Comparison of ENCODE assay signal across 15 mouse cellular contexts in genomic region chr5:92857177-92857576, GRCm38 (mm10).
DNase-seq lines count a peak whose midpoint lies in the region; ATAC-seq and TF ChIP-seq lines count a peak whose summit lies in the region.
"Had no signal": no experiment of that assay in that cellular context is flagged by ENCODE, and none has a peak within 500 bp of the region (broad histone marks: within the 10 kb centered on the region; RNA-seq: fewer than 3 reads in every experiment).

No protein-coding gene starts in this region.

- H3K9me3 ChIP-seq in lung, postnatal 0 days (ENCODE audit: low read length) = no peaks in the 10 kb centered on the region
- H3K9me3 ChIP-seq: embryonic facial prominence, embryonic 15.5 days; stomach, embryonic 15.5 days had no signal

- DNase-seq in gastrocnemius, postnatal 10 days = peak; percentile 22
- no peak for DNase-seq in gastrocnemius, postnatal 25 days
- no peak for DNase-seq in lung, postnatal 0 days (ENCODE audit: low spot score)
- no peak for DNase-seq in lung, postnatal 10 days
- peak; percentile 33 for DNase-seq in cerebellum, adult 9-11 months
- DNase-seq in right cerebral cortex, postnatal 4 days = peak; percentile 39
- DNase-seq in spleen, adult 18-20 months = no peak
- DNase-seq: kidney, postnatal 4 days; retina, postnatal 1 day; thymus, postnatal 4 days had no signal

- H3K27ac ChIP-seq in lung, postnatal 0 days (ENCODE audit: low read length) = no peak overlapping the region
- H3K27ac ChIP-seq: liver, embryonic 14.5 days; stomach, embryonic 15.5 days had no signal

- WGBS in lung, postnatal 0 days = 61% methylated on average over 7 of the region's 7 CpGs

- no peak for TF ChIP-seq CTCF in lung, postnatal 0 days (IDR thresholded peaks at IDR 0.05)

- H3K4me3 ChIP-seq in lung, postnatal 0 days (ENCODE audit: low read depth, low read length) = no peak overlapping the region
- H3K4me3 ChIP-seq: embryonic facial prominence, embryonic 15.5 days; megakaryocyte, embryonic 14.5 days; stomach, embryonic 15.5 days had no signal

- H3K4me1 ChIP-seq in lung, postnatal 0 days (ENCODE audit: insufficient read depth, low read depth, low read length) = peaks cover 12% of the 10 kb centered on the region; the same call in 1 of the 2 replicates
- H3K4me1 ChIP-seq: megakaryocyte, embryonic 14.5 days; stomach, embryonic 15.5 days had no signal

- ATAC-seq in lung, postnatal 0 days = no peak
- ATAC-seq: hindbrain, embryonic 16.5 days had no signal

- no peaks in the 10 kb centered on the region for H3K36me3 ChIP-seq in lung, postnatal 0 days (ENCODE audit: insufficient read depth, low read length)
- H3K36me3 ChIP-seq: embryonic facial prominence, embryonic 15.5 days; stomach, embryonic 15.5 days had no signal

- 0 out of 2 replicates have a peak overlapping the region, but pooled peaks have one; percentile 11 for H3K4me2 ChIP-seq in lung, postnatal 0 days (replicated peaks; ENCODE audit: low read depth, low read length)
- H3K4me2 ChIP-seq: stomach, embryonic 15.5 days had no signal

- H3K9ac ChIP-seq in lung, postnatal 0 days (replicated peaks; ENCODE audit: low read depth) = no peak overlapping the region
- H3K9ac ChIP-seq: embryonic facial prominence, embryonic 15.5 days; liver, embryonic 14.5 days; stomach, embryonic 15.5 days had no signal

- no peak for TF ChIP-seq EP300 in lung, postnatal 0 days (IDR thresholded peaks at IDR 0.05)

- H3K27me3 ChIP-seq in lung, postnatal 0 days (replicated peaks; ENCODE audit: insufficient read depth, low read length) = no peaks in the 10 kb centered on the region
- H3K27me3 ChIP-seq: embryonic facial prominence, embryonic 15.5 days; megakaryocyte, embryonic 14.5 days; stomach, embryonic 15.5 days had no signal

Comparison
In these comparisons a context has a peak if more than half of its experiments do, and no peak if none do; other contexts are left out.
1. DNase-seq: peak in gastrocnemius, postnatal 10 days (single experiment), cerebellum, adult 9-11 months (single experiment) and right cerebral cortex, postnatal 4 days (single experiment); none in gastrocnemius, postnatal 25 days (single experiment), lung, postnatal 0 days (single experiment), lung, postnatal 10 days (single experiment) and spleen, adult 18-20 months (0 of 2).